Mouse (Mus musculus): ENCODE data around the gene Sec14l2. TPM values are rescaled to one million over a fixed set of nuclear protein-coding genes. Genes with fewer than 3 reads are reported as not detected.

The Sec14l2 gene
- 1.4 TPM for polyA plus RNA-seq (2017; shearing (Covaris generic))

GRCm38 (mm10) chr11:4122742-4123579 lies at the start of gene Sec14l2:
Sec14l2 (minus strand) TSS chr11:4123415.

GRCm38 (mm10) chr11:4159808-4160708 lies 36.8 kb upstream of the Sec14l2 start, which contains the start of the genes Ccdc157 and Sf3a1:
Ccdc157 (minus strand) TSS chr11:4160293.
Sf3a1 (plus strand) TSS chr11:4160350.

GRCm38 (mm10) chr11:4134986-4135935 lies 12.0 kb upstream of the Sec14l2 start, which contains the start of gene Rnf215:
Rnf215 (plus strand) TSS chr11:4135202.

GRCm38 (mm10) chr11:4095171-4096053 lies 27.8 kb downstream of the Sec14l2 start, which contains the start of gene Mtfp1:
Mtfp1 (minus strand) TSS chr11:4095445.

GRCm38 (mm10) chr11:4064627-4065122 lies 58.5 kb downstream of the Sec14l2 start, which contains the start of gene Sec14l3:
Sec14l3 (plus strand) TSS chr11:4064841.

Other genes starting within 250 kb of the Sec14l2 start
- gene 4921536K21Rik, start 228.3 kb downstream of the Sec14l2 start, polyA plus RNA-seq (2017; shearing (Covaris generic)): not detected
- gene Dusp18, start 228.2 kb downstream of the Sec14l2 start, polyA plus RNA-seq (2017; shearing (Covaris generic)): 0.22 TPM
- gene Slc35e4, start 208.8 kb downstream of the Sec14l2 start, polyA plus RNA-seq (2017; shearing (Covaris generic)): 1.7 TPM
- 28.9 TPM for gene Tcn2, start 191.3 kb downstream of the Sec14l2 start, polyA plus RNA-seq (2017; shearing (Covaris generic))
- 90.5 TPM for gene Pes1, start 159.4 kb downstream of the Sec14l2 start, polyA plus RNA-seq (2017; shearing (Covaris generic))
- gene 4930556J24Rik, start 146.6 kb downstream of the Sec14l2 start, polyA plus RNA-seq (2017; shearing (Covaris generic)): not detected
- gene Gal3st1, start 139.8 kb downstream of the Sec14l2 start, polyA plus RNA-seq (2017; shearing (Covaris generic)): 0.18 TPM
- gene Sec14l4, start 92.0 kb downstream of the Sec14l2 start, polyA plus RNA-seq (2017; shearing (Covaris generic)): not detected
- not detected for gene Sec14l3, start 58.6 kb downstream of the Sec14l2 start, polyA plus RNA-seq (2017; shearing (Covaris generic))
- gene Mtfp1, start 28.0 kb downstream of the Sec14l2 start, polyA plus RNA-seq (2017; shearing (Covaris generic)): 1.7 TPM
- gene Rnf215, start 11.8 kb upstream of the Sec14l2 start, polyA plus RNA-seq (2017; shearing (Covaris generic)): 56.0 TPM
- 3.8 TPM for gene Ccdc157, start 36.9 kb upstream of the Sec14l2 start, polyA plus RNA-seq (2017; shearing (Covaris generic))
- 74.4 TPM for gene Sf3a1, start 36.9 kb upstream of the Sec14l2 start, polyA plus RNA-seq (2017; shearing (Covaris generic))
- gene Tbc1d10a, start 63.4 kb upstream of the Sec14l2 start, polyA plus RNA-seq (2017; shearing (Covaris generic)): 120 TPM
- gene Castor1, start 94.8 kb upstream of the Sec14l2 start, polyA plus RNA-seq (2017; shearing (Covaris generic)): 52.7 TPM
- 38.5 TPM for gene Osm, start 113.0 kb upstream of the Sec14l2 start, polyA plus RNA-seq (2017; shearing (Covaris generic))
- gene Lif, start 134.1 kb upstream of the Sec14l2 start, polyA plus RNA-seq (2017; shearing (Covaris generic)): 3.5 TPM